Mouse (Mus musculus) E14TG2a.4 (cell line): ENCODE data around the gene Ppcs.

ENCODE experiments used
- H3K27me3 ChIP-seq: 2 replicates; pipeline ENCODE4 v1.6.1; 2014; ENCODE audit warnings: low read length, control low read depth; ENCODE audit not compliant: insufficient read depth
- H3K36me3 ChIP-seq: 2 replicates; pipeline ENCODE4 v1.6.1; 2014; ENCODE audit warnings: low read length, control low read depth; ENCODE audit not compliant: insufficient read depth
- H3K4me1 ChIP-seq: replicated peaks from 2 replicates; pipeline ENCODE4 v1.6.1; 2014; ENCODE audit warnings: low read depth, low read length, control low read depth
- H3K4me3 ChIP-seq: replicated peaks from 2 replicates; pipeline ENCODE4 v1.5.1; 2014; ENCODE audit warnings: mild to moderate bottlenecking, low read length
- H3K9me3 ChIP-seq: 2 replicates; pipeline ENCODE4 v1.6.1; 2014; ENCODE audit warnings: low read length, control low read depth
- CTCF ChIP-seq: conservative IDR thresholded peaks from 2 replicates; pipeline ENCODE4 v1.5.1; 2014; ENCODE audit warnings: low read length
- NANOG ChIP-seq: IDR thresholded peaks from 2 replicates; pipeline ENCODE4 v1.6.1; 2014; ENCODE audit warnings: borderline replicate concordance, low read length, mixed read lengths
- POU5F1 ChIP-seq: IDR thresholded peaks from 2 replicates; pipeline ENCODE4 v1.6.1; 2014; ENCODE audit warnings: low read length, borderline replicate concordance

Ppcs gene

DNA sequence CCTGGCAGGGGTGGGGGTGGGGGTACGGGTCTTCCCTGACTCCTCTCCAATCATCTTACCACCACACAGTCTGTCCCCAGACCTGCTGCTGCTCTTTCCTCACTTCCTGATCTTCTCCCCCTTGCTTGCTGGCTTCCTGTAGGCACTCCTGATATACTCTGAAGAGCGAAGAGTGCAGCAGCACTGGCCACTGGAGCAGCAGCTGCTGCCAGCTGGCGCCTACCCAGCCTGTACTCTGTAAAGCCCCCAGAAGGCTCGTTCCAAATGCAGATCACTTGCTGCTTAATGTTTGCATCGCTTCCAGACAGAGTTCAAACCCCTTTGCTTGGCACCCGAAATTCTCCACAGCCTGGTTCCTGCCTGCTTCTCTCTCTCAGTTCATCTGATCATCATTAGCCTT, 9.4 kb downstream of the Ppcs start:
- Histone ChIP-seq H3K27me3 (no peaks in the 10 kb centered on the region), H3K4me1 (peaks cover 35% of the 10 kb centered on the region), H3K9me3 (no peaks in the 10 kb centered on the region), H3K36me3 (peaks cover 3% of the 10 kb centered on the region), H3K4me3 (no peak overlapping the region)
- no peak for TF ChIP-seq POU5F1
- no peak for TF ChIP-seq NANOG
- no peak for TF ChIP-seq CTCF

DNA sequence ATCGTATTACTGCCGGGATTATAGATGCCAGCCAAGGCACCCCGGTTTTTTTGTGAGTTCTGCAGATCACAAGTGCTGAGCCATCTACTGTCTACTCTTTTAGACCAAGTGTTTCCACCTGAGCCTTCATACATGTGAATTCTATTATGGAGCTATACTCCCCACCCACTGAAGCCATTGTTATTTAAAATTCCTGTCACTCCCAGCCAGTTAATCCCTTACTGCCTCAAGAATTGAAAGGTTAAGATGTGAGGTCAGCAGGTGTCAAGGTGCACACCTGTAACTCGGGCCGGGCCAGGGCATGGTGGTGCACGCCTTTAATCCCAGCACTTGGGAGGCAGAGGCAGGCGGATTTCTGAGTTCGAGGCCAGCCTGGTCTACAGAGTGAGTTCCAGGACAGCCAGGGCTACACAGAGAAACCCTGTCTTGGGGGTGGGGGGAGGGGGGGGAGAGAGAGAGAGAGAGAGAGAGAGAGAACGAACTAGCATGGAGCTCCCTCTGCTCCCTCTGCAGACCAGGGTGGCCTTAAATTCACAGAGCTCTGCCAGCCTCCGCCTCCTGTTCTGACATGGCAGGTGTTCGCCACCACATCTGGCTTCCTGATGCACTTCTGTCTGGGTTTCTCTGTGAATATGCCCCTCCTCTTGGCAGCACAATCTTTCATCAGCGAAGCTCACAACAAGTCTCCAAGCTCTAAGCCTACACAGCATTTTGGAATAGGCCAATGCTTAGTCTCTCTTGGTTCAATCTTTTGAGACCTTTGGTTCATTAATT, 10.2 kb downstream of the Ppcs start:
- Histone ChIP-seq H3K4me3 (no peak overlapping the region), H3K4me1 (peaks cover 35% of the 10 kb centered on the region), H3K27me3 (no peaks in the 10 kb centered on the region), H3K36me3 (no peaks in the 10 kb centered on the region), H3K9me3 (no peaks in the 10 kb centered on the region)
- TF ChIP-seq POU5F1: no peak
- peak; percentile 52; the same call in 1 of the 2 replicates for TF ChIP-seq NANOG
- no peak for TF ChIP-seq CTCF

- TF ChIP-seq NANOG (peak; percentile 84), POU5F1 (no peak)
- Histone ChIP-seq H3K4me1 (peaks cover 35% of the 10 kb centered on the region), H3K27me3 (no peaks in the 10 kb centered on the region), H3K4me3 (no peak overlapping the region), H3K36me3 (0 out of 2 replicates have a peak, but pooled peaks cover 4% of the 10 kb centered on the region), H3K9me3 (peaks cover 3% of the 10 kb centered on the region; the same call in 1 of the 2 replicates)
These were observed 18.8 kb downstream of the Ppcs start for GRCm38 (mm10) chr4:119403431-119403830.

DNA sequence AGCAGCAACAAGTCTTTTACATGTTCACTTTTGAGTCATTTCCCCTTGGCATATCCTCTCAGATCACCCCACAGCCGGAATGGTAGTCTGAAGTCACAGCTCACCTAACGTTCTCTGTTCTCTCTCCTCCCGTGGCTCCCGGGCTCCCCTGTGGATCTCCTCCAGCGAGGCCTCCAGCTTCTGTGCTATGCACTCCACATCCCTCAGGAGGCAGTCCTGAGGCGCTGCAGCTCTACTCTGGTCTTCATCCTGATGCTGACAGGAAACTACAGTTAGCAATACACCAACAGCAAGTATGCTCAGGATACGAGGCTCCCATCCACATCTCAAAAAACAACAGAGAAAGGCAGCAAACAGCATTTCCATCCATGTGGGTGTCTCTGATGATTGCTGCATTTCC, 21.3 kb downstream of the Ppcs start:
- Histone ChIP-seq H3K4me3 (no peak overlapping the region), H3K36me3 (peaks cover 9% of the 10 kb centered on the region), H3K27me3 (no peaks in the 10 kb centered on the region), H3K4me1 (peaks cover 31% of the 10 kb centered on the region), H3K9me3 (peaks cover 3% of the 10 kb centered on the region; the same call in 1 of the 2 replicates)
- no peak for TF ChIP-seq POU5F1
- TF ChIP-seq NANOG: no peak
- TF ChIP-seq CTCF: no peak

- Histone ChIP-seq H3K4me3 (no peak overlapping the region), H3K4me1 (peaks cover 17% of the 10 kb centered on the region), H3K27me3 (no peaks in the 10 kb centered on the region), H3K9me3 (peaks cover 3% of the 10 kb centered on the region; the same call in 1 of the 2 replicates), H3K36me3 (peaks cover 9% of the 10 kb centered on the region)
- TF ChIP-seq CTCF (no peak), POU5F1 (no peak), NANOG (no peak)
These were observed 23.5 kb downstream of the Ppcs start for GRCm38 (mm10) chr4:119398751-119399150.

DNA sequence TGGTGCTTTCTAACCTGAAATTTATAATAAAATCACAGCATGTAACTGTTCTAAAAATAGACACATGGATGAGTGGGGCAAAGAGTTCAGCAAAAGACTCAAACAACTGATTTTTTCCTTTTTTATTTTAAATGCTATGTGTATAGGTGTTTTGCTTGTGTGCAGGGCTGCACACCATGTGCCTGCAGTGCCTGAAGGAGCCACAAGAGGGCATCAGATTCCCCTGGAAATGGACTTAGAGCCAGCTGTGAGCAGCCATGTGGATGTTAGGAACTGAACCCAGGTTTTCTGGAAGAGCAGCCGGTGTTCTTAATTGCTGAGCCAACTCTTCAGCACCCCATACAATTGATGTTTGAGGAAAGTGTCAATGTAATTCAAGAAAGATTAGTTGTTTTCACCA, 31.9 kb downstream of the Ppcs start:
- no peaks in the 10 kb centered on the region for H3K27me3 ChIP-seq
- TF ChIP-seq CTCF (peak; percentile 98), NANOG (no peak)
- H3K4me3 ChIP-seq: no peak overlapping the region
- peaks cover 3% of the 10 kb centered on the region; the same call in 1 of the 2 replicates for H3K36me3 ChIP-seq
- no peaks in the 10 kb centered on the region for H3K9me3 ChIP-seq
- peaks cover 5% of the 10 kb centered on the region for H3K4me1 ChIP-seq

DNA sequence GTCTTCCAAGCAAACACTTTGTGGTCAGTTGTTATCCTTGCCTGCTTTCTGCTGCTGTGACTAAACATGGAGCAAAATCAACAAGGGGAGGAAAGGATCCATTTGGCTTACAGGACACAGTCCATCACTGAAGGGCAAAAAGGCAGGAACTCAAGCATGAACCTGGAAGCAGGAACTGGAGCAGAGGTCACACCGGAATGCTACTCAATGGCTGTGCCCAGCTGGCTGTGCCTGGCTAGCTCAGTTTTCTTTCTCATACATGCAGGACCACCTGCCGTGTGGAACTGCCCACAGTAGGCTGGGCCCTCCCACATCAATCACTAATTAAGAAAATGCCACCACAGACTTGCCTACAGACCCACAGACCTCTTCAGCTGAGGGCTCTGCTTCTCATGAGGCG, 33.0 kb downstream of the Ppcs start:
- TF ChIP-seq CTCF (no peak), NANOG (no peak), POU5F1 (no peak)
- peaks cover 5% of the 10 kb centered on the region for H3K4me1 ChIP-seq
- peaks cover 3% of the 10 kb centered on the region; the same call in 1 of the 2 replicates for H3K36me3 ChIP-seq
- no peaks in the 10 kb centered on the region for H3K9me3 ChIP-seq
- H3K4me3 ChIP-seq: no peak overlapping the region
- no peaks in the 10 kb centered on the region for H3K27me3 ChIP-seq

DNA sequence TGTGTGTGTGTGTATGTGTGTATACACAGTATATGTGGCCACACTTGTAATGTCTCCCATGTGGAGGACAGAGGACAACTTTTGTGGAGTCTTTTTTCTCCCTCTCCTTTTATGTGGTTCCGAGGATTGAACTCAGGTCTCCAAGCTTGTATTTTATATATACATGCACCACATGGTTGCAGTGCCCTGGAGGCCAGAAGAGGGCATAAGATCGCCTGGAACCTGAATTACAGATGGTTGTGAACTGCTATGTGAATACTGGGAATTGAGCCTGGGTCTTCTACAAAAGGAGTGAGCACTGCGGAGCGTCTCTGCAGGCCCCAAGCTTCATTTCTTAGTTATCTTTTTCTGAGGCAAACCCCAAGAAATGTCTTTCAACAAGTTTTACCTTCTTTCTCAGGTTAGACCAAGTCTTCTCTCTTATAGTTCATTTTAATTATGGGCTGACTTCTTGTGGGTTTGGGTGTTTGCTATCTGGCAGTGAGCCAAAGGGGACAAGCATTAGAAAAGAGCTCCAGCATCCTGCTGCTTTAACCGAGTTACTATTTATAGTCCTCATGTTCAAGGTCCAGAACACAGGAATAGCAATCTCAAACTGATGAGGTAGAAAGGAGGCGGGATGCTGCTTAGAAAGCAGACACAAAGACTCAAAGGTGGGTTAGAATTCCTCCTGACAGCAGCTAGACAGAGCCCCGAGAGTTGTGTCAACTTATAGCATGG, 40.6 kb downstream of the Ppcs start:
- Histone ChIP-seq H3K4me3 (no peak overlapping the region), H3K9me3 (no peaks in the 10 kb centered on the region), H3K4me1 (peaks cover 10% of the 10 kb centered on the region; the same call in 1 of the 2 replicates), H3K27me3 (no peaks in the 10 kb centered on the region), H3K36me3 (no peaks in the 10 kb centered on the region)
- TF ChIP-seq POU5F1 (no peak), CTCF (no peak), NANOG (no peak)
